Mouse (Mus musculus): ENCODE data around the gene Trafd1. TPM values are rescaled to one million over a fixed set of nuclear protein-coding genes. Genes with fewer than 3 reads are reported as not detected.
"Not testable (repeated sequence)": the region's sequence is repeated elsewhere in the genome, so short reads cannot be mapped to it uniquely, and the experiment has no call there.

Trafd1 gene
- polyA plus RNA-seq, 1 experiment: 99.6 TPM

DNA sequence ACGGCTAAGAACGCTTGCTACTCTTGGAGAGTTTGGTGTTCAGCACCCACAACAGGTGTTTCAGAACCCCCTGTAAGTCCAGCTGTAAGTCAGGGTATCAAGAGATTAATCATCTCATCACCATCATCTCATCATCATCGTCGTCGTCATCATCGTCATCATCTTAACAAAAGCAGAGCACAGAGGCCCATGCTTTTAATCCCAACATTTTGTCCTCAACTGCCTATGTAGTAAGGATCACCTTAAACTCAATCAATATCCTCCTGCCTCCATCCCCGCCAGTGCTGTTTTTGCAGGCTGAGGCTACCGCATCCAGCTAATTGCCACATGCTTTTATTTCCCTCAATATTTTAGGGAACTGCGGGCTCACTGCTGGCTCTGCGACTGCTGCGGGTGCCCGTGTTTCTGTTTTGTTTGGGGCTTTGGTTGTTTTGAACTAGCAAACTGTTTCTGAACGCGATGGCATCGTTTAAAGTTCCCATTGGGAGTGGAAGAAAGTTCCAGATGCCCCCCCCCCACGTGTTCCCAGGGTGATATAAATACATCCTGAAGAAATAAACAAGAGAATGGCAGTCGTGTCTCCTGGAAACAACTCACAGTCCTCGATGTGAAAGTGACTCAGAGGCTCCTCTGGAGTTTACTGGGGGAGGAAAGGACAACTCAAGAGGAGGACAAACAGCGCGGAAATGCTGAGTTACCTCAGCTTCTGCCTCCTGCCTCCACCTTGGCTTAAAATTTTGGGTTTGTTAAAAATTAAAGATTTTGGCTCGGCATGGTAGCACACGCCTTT, 883 bp upstream of the Trafd1 start:
- 28% methylated on average over 22 of the region's 22 CpGs for WGBS
- DNase-seq (ENCODE audit: low read depth, low spot score): no peak

- under 1% methylated on average over 45 of the region's 47 CpGs for WGBS
- DNase-seq (ENCODE audit: low read depth, low spot score): peak; percentile 28
Observed at GRCm38 (mm10) chr5:121384757-121385460, 523 bp downstream of the Trafd1 start.

DNA sequence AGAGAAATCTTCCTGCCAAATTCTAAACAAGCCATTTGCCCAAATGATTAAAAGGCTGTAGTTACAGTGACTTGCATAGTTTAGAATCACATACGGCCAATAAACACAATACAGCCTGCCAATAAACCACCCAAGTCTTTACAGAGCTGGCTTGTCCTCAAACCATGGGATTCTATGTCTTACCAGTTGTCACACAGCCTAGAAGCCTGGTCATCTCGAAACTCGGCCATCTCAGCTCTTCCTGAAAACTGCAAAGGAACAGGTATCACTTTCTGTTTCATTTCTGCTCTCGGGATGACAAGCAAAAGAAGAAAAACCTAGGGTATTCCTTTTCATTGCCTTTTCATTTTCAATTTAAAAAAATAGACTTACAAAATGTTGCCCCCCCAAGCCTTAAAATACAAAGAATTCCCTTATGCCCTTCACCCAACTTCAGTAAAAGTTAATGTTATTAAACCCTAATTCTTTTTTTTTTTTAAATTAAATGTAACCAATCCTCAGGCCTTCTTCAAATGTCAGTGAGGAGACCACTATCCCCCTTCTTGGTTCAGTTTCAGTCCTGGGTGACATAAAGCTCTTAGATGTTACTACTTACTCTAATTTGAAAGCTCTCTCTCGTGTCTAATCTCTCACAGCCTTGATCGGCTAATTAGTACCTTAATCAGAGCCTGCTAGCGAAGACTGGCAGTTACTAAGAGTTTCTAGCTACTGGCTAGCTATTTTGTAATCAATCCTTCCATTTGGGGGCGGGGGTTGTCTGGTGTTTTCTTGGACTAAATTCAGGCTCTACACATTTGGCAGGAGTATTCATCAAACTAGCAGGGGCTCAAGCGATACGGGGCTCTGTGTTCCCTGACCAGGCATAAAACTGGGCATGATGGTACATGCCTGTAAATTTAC, 1.3 kb downstream of the Trafd1 start:
- 19% methylated on average over 10 of the region's 10 CpGs for WGBS
- DNase-seq (ENCODE audit: low read depth, low spot score): peak; percentile 43

GRCm38 (mm10) chr5:121380692-121381091, 4.7 kb downstream of the Trafd1 start:
- 81% methylated on average over 2 of the region's 2 CpGs for WGBS
- no peak for DNase-seq (ENCODE audit: low read depth, low spot score)

DNA sequence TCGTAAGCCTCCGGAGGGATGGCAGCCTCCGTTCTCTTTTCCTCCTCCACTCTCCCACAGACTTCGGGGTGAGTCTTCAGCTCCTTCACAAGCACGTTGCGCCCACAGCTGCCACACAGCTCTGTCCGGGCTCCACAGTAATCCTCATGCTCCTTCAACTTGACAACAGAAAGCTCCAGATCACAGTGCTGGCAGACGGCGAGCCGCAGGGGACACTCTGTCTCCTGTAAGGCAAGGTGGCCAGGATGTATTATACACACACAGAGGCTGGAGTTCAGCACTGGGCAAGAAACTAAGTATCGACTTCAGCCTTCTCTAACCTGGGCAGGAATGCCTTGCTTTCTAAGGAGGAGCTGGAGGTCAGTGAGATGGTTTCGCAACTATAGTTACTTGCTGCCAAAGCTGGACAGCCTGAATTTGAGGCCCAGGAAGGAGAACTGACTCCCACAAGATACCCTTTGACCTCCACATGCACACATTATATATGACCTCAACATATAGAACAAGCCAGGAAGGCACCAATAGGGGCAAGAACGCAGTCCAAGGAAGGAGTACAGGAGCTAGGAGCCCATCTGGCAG, 6.7 kb downstream of the Trafd1 start:
- no peak for DNase-seq (ENCODE audit: low read depth, low spot score)
- WGBS: 87% methylated on average over 13 of the region's 13 CpGs

- not testable (repeated sequence) for DNase-seq (ENCODE audit: low read depth, low spot score)
- 70% methylated on average over 5 of the region's 5 CpGs for WGBS
Observed at GRCm38 (mm10) chr5:121376972-121377371, 8.5 kb downstream of the Trafd1 start.

- WGBS: 95% methylated on average over 3 of the region's 3 CpGs
- DNase-seq (ENCODE audit: low read depth, low spot score): no peak
Observed at GRCm38 (mm10) chr5:121374790-121375189, 10.6 kb downstream of the Trafd1 start.

DNA sequence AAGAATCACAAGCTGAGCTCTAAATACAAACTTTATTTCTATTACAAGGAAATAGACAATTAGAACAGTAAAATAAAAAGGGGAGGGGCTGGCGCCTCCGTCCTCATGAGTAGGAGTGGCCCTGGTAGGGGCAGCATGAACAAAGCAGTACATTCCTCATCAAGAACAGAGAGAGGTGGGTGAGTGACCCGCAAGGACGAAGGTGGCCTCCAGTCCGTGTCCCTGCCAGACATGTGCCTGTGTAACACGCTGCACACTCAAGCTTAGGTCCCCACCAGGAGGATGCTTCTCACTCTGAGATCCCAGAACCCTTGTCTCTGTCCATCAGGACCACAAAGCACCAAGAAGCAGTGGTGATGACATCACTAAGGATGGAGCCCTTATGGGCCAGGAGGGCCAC, 13.7 kb downstream of the Trafd1 start:
- WGBS: 78% methylated on average over 6 of the region's 6 CpGs

DNA sequence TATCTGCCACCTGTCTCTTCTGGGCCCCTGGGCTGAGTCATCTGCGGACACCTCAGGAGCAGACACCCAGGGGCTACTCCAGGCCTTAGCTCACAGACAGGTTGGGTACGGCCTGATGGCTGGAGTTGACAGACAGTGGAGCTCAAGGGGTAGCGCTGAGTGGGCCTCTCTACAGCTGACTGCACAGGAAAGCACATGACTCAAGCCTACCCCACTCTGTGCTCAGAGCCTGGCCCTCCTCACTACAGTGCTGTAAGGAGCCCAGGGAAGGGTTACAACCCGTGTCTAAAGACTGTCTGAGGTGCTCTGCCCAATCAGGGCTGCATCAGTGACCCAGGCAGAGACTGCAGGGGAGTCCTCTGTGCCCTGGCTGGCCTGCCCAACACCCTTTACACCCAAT, 18.2 kb downstream of the Trafd1 start:
- DNase-seq (ENCODE audit: low read depth, low spot score): no peak
- 93% methylated on average over 4 of the region's 4 CpGs for WGBS

More for the DNA sequence above, 13.7 kb downstream of the Trafd1 start:
- DNase-seq (ENCODE audit: low read depth, low spot score): no peak

DNA sequence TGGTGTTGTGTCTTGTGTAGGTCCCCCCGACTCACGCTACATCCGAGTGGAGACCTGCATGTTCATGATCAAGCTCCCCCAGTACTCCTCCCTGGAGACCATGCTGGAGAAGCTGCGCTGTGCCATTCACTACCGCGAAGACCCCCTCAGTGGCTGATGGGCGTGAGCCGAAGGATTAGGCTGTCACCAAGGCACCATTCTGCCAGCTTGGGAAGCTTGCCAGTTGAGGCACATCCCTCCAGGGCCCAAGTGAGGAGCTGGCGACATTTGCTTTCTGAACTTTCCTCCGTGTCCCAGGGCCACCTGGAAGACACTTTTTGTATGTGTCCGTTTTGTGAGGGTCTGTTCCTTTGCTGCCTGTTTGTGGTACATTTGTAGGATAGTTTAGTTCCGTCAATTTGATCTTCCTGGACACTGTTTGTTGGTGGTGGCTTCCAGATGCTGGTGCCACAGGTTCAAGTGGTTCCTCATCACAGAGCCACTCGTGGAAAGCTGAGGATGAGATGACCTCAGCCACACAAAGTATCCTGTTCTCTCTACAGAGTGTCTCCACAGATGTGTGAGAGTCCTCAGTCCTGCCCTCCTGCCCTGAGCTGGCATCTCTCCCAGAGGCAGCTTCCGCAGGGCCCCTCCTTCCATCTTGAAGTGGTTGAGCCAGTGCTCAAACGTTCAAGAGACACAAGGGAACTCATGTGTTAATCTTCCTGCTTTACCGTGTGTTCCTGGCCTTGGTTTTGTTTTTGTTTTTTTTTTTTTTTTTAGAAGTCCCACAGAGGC, 18.8 kb downstream of the Trafd1 start:
- WGBS: 79% methylated on average over 16 of the region's 16 CpGs
- DNase-seq (ENCODE audit: low read depth, low spot score): no peak

- no peak for DNase-seq (ENCODE audit: low read depth, low spot score)
- 86% methylated on average over 7 of the region's 7 CpGs for WGBS
Observed at GRCm38 (mm10) chr5:121363441-121363840, 22.0 kb downstream of the Trafd1 start.

DNA sequence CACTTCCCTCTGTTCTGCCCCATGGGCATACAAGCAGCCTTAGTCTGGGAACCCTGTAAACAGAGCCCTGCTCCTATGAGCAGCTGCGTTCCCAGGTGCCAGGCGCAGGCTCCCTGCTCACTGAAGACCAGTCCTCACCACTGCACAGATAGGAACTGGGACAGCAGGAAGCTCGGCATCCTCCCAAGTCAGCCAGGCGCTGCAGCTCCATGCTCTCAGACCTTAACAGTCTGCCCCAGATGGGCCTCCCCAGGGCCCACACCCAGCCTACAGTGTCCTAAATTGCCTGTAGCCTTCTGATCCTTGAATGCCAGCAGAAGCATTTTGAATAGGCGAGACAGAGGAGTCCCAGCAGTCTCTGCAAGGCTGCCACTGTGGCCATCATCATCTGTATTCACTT, 23.7 kb downstream of the Trafd1 start:
- 90% methylated on average over 5 of the region's 5 CpGs for WGBS
- DNase-seq (ENCODE audit: low read depth, low spot score): no peak

- WGBS: 48% methylated on average over 9 of the region's 9 CpGs
- no peak for DNase-seq (ENCODE audit: low read depth, low spot score)
Observed at GRCm38 (mm10) chr5:121359229-121359628, 26.2 kb downstream of the Trafd1 start.

GRCm38 (mm10) chr5:121343997-121344396, 41.4 kb downstream of the Trafd1 start:
- 86% methylated on average over 8 of the region's 8 CpGs for WGBS
- no peak for DNase-seq (ENCODE audit: low read depth, low spot score)

- 88% methylated on average over 11 of the region's 11 CpGs for WGBS
Observed at GRCm38 (mm10) chr5:121342490-121342889, 42.9 kb downstream of the Trafd1 start.

DNA sequence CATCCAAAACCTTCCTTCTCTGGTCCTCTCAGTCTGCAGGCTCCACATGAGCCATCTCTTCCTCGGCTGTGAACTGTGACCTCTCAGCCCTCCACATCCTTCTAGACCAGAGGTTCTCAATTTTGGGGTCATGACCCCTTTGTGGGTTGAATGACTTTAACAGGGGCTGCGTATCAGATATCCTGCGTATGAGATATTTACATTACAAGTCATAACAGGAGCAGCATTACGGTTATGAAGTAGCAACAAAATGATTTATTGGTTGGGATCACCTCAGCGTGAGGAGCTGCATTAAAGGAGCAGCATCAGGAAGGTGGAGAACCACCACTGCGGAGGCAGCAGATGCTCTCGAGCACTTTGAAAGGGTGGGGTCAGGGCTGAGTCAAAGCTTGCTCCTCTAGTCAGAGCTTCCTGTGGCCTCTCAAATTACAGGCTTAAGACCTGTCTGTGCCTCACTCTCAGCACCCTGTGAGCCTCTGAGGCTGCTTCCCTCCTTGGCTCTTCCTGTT, 44.4 kb downstream of the Trafd1 start:
- no peak for DNase-seq (ENCODE audit: low read depth, low spot score)
- 50% methylated on average over 7 of the region's 7 CpGs for WGBS

More at GRCm38 (mm10) chr5:121342490-121342889, 42.9 kb downstream of the Trafd1 start:
- DNase-seq (ENCODE audit: low read depth, low spot score): no peak

DNA sequence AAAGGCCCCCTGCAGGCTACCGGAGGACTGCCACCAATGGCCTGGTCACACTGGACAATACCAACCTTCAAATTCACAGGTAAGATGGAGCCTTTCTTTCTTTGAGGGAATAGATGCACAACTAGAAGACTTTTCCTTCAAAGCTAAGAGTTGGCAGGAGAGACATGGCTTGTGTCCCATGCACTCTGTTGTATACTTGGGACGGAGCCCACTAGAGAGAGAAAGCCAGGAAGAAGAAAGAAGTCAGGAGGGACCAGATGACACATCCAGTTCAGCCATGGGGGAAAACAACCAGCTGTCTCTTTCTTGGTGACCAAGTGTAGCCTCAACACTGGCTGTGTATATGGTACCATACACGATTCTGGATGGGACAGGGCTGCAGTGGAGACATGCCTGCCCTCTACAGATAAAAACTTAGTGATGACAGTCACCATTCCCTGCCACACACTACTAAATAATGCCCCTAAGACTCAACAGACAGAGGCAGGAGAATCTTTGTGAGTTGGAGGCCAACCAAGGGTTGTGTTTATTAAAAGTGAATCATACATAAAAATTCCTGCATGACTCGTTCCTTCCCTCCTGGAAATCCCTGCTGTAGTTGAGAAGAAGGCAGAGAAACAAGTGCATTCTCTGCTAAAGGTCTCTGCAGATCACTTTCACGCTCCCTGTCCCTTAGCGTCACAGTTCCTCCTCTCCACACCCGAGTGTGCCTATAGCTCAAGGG, 45.8 kb downstream of the Trafd1 start:
- 66% methylated on average over 7 of the region's 7 CpGs for WGBS

DNA sequence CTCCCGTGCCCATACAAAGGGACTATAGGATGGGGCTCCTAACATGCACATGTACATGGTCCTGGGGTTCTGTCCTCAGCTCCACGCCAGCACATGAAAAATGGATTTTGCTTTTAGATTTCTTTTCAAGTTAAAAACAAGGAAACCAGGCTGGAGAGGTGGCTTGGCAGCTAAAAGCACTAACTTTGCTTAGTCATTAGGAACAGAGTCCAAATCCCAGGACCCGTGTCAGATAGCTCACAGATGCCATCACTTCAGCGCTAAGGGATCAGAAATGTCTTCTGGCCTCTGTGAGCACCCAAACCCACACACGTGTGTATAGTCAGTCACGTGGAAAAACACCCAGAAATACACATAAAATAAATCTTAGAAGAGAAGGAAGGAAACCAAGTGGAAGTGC, 48.7 kb downstream of the Trafd1 start:
- DNase-seq (ENCODE audit: low read depth, low spot score): no peak
- 82% methylated on average over 6 of the region's 6 CpGs for WGBS

More for the DNA sequence above, 45.8 kb downstream of the Trafd1 start:
- DNase-seq (ENCODE audit: low read depth, low spot score): no peak

Data from large intestine, adult 2 months (tissue).